Mouse (Mus musculus) G1E (cell line): Measurements from ENCODE around the gene B3gnt8. TPM values are rescaled to one million over a fixed set of nuclear protein-coding genes. Genes with fewer than 3 reads are reported as not detected.
A peak's percentile ranks its signal among the peaks of the same experiment; 100 is the strongest.

ENCODE experiments used
- ATAC-seq: 2 replicates; pipeline ENCODE4 v1.8.0; 2016; ENCODE audit warnings: mild to moderate bottlenecking; ENCODE audit not compliant: insufficient number of reproducible peaks, poor library complexity, low FRiP score, severe bottlenecking; ENCODE audit errors: extremely low read depth
- DNase-seq: peaks from one replicate; pipeline ENCODE4 v3.0.0; 2012; ENCODE audit warnings: low spot score
- H3K27me3 ChIP-seq: 2 replicates; pipeline ENCODE4 v1.6.1; 2012; ENCODE audit warnings: mild to moderate bottlenecking, low read length, inconsistent platforms; ENCODE audit not compliant: insufficient read depth
- H3K36me3 ChIP-seq: replicated peaks from 2 replicates; pipeline ENCODE3; 2012; ENCODE audit warnings: mild to moderate bottlenecking, inconsistent platforms
- H3K4me1 ChIP-seq: 2 replicates; pipeline ENCODE4 v1.6.1; 2012; ENCODE audit warnings: low read depth, low read length, inconsistent platforms, mixed read lengths; ENCODE audit not compliant: insufficient read depth
- H3K4me3 ChIP-seq: 2 replicates; pipeline ENCODE4 v1.5.1; 2012; ENCODE audit warnings: low read depth, mild to moderate bottlenecking, inconsistent platforms, low read length, moderate library complexity, mixed read lengths
- H3K9me3 ChIP-seq: replicated peaks from 2 replicates; pipeline ENCODE4 v1.6.1; 2012; ENCODE audit warnings: inconsistent platforms
- CTCF ChIP-seq: IDR thresholded peaks from 2 replicates; pipeline ENCODE4 v1.5.1; 2012; ENCODE audit warnings: low read depth, low read length, inconsistent platforms, mixed read lengths
- GATA1 ChIP-seq: IDR thresholded peaks from 2 replicates; pipeline ENCODE4 v1.6.1; 2012; ENCODE audit warnings: borderline replicate concordance, low read length, inconsistent platforms, mixed read lengths
- GATA2 ChIP-seq: IDR thresholded peaks from 2 replicates; pipeline ENCODE4 v1.6.1; 2012; ENCODE audit warnings: low read depth, low read length, inconsistent platforms, borderline replicate concordance
- POLR2AphosphoS5 ChIP-seq: IDR thresholded peaks from 2 replicates; pipeline ENCODE4 v1.6.1; 2012; ENCODE audit warnings: low read depth, low read length, inconsistent platforms; ENCODE audit not compliant: insufficient replicate concordance
- TAL1 ChIP-seq: conservative IDR thresholded peaks from 2 replicates; pipeline ENCODE4 v1.6.1; 2012; ENCODE audit warnings: low read depth, low read length, inconsistent platforms, mixed read lengths
- polyA plus RNA-seq: library from polyadenylated mRNA; stranded (reverse); fragments of >175 nt; gene quantifications from 2 replicates; pipeline ENCODE4 v1.2.3, GENCODE M21; 2012
- total RNA-seq, 2 experiments: library from RNA; stranded (forward) in 1 of 2; stranded (reverse) in 1 of 2; fragments of 200-1000 nt in 1 of 2; fragments of >200 nt in 1 of 2; fragmentation: Nextera tagmentation in 1 of 2; gene quantifications; 2 replicates each; pipeline ENCODE4 v1.2.3; 2014 to 2017

Gene B3gnt8
- total and polyA plus RNA-seq, 3 experiments, result 0.83 to 1.3 (median 0.98) TPM

DNA sequence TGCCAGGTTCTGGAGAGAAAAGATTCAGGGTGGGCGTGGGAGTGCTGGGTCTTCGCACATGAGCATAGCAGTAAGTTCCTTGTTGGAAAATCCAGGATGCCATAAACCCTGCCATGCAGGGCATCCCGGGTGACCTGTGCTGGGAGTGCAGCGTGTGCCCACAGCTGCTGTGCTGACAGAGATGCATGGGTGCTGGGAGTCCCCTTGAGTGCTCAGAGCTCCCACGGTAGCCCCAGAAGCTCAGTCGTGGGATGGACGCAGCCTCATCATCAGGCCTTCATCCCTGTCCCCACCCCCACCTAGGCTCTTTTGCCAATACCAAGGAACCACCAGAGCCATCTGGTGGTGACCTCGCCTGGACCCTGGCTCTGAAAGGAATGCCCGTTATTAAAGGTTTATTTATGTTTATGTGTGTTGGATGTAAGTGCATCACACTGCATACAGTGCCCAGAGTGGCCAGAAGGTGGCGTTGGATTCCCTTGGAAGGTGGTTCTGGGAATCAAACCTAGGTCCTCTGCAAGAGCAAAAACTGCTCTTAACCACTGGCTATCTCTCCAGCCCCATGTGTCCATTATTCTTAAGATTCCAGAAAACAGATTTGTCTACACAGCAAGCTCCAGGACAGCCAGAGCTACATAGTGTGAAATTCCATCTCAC is 732 bp upstream of the B3gnt8 start:
- no peak for DNase-seq
- ATAC-seq, result no peak
- TF ChIP-seq GATA2 (no peak), CTCF (peak; percentile 63)

DNA sequence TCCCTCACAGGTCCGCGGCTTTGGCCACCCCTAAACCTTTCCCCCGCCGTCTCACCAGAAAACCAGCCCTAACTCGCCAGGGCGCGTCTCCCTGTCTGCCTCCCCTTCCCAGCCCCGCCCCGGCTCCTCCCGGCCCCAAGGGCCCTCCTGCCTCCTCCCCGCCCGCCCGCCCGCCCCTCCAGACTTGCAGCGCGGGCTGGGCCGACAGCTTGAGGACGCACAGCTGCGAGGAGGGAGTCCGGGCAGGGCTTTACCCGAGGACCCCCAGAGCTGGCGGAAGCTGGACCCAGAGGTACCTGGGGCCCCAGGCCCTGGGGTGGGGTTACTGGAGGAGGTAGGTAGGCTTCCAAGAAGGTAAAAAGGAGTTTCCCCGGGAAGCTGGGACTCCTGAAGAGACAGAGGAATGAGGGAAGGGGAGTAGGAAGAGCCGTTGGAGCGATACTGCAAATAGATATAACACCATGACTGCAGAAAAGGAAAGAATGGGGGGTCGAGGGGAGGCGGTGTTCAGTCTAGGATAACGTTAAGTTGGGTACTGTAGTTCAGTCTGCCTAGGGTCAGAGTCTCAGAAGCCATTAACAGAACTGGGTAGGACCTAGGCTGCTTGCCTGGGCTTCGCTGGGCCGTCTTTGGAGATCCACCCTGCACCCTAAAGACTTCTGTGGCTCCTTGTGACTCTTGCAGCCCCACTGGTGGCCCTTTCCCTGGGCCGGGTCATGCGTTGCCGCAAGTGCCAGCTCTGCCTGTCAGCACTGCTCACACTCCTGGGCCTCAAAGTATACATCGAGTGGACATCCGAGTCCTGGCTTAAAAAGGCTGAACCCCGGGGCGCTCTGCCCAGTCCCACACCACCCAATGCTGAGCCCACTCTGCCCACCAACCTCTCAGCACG is 1.2 kb downstream of the B3gnt8 start:
- DNase-seq, result peak; percentile 93
- ATAC-seq, result no peak; the same call in 1 of the 2 replicates
- no peaks in the 10 kb centered on the region for H3K27me3 ChIP-seq
- peaks cover 42% of the 10 kb centered on the region for H3K4me1 ChIP-seq
- peaks cover 78% of the 10 kb centered on the region for H3K36me3 ChIP-seq
- TF ChIP-seq TAL1 (no peak), CTCF (no peak), POLR2AphosphoS5 (no peak), GATA2 (no peak), GATA1 (no peak)
- no peaks in the 10 kb centered on the region for H3K9me3 ChIP-seq
- peak overlapping the region; percentile 70 for H3K4me3 ChIP-seq

More for the DNA sequence above, 732 bp upstream of the B3gnt8 start:
- peaks cover 42% of the 10 kb centered on the region for H3K4me1 ChIP-seq
- no peaks in the 10 kb centered on the region for H3K27me3 ChIP-seq
- H3K4me3 ChIP-seq, result no peak overlapping the region
- no peaks in the 10 kb centered on the region for H3K9me3 ChIP-seq
- H3K36me3 ChIP-seq, result peaks cover 79% of the 10 kb centered on the region

- H3K27me3 ChIP-seq, result no peaks in the 10 kb centered on the region
- TF ChIP-seq TAL1, result no peak
- TF ChIP-seq POLR2AphosphoS5, result no peak
- TF ChIP-seq GATA2, result no peak
- TF ChIP-seq GATA1, result no peak
- TF ChIP-seq CTCF, result no peak
- no peak for DNase-seq
- H3K4me3 ChIP-seq, result peak overlapping the region; percentile 70; the same call in 1 of the 2 replicates
- no peaks in the 10 kb centered on the region for H3K9me3 ChIP-seq
- H3K36me3 ChIP-seq, result peaks cover 78% of the 10 kb centered on the region
- ATAC-seq, result no peak
- peaks cover 42% of the 10 kb centered on the region for H3K4me1 ChIP-seq
Measured at GRCm38 (mm10) chr7:25628323-25628620, 1.8 kb downstream of the B3gnt8 start.

DNA sequence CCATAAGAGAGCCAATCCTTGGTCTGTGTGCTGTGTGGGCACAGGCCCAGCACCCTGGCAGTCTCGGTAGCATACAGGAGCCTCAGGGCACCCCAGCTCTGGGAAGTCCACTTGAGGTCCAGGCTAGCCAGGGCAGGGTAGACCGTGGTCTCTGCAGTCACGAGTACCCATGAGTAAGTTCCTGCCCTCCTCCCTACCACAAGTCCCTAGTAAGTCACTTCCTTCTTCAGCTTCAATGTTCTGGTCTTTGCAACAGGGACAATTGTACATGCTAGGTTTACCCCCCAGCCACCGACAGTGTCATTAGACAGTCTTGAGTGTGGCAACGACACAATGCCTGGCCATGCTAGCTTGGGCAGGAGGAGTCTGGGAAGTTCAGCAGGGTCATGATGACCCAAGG is 6.2 kb downstream of the B3gnt8 start:
- ATAC-seq, result no peak
- no peak for TF ChIP-seq GATA2
- TF ChIP-seq POLR2AphosphoS5, result no peak
- TF ChIP-seq CTCF, result no peak
- TF ChIP-seq GATA1, result no peak
- TF ChIP-seq TAL1, result no peak
- peaks cover 2% of the 10 kb centered on the region; the same call in 1 of the 2 replicates for H3K27me3 ChIP-seq
- no peak overlapping the region for H3K4me3 ChIP-seq
- no peak for DNase-seq
- peaks cover 77% of the 10 kb centered on the region for H3K36me3 ChIP-seq
- H3K9me3 ChIP-seq, result no peaks in the 10 kb centered on the region
- peaks cover 12% of the 10 kb centered on the region for H3K4me1 ChIP-seq

DNA sequence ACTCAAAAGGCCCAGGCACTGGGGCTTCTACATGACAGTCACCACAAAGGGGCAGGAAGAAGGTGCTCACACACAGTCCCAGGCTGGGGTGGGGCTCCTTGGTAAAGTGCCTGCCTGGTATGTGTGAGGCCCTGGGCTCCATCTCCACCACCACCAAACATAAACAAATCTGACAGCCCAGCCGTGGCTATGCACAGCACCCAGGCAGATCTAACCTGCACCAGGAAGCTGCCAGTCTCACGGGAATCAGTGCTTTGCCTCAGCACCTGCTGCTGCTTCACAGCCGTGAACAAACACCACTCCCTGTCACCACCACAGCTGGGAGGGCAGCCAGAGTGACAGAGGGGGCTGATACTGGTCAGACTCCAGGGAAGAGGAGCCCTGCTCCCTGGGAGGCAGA is 9.9 kb downstream of the B3gnt8 start:
- peaks cover 74% of the 10 kb centered on the region for H3K36me3 ChIP-seq
- no peak for ATAC-seq

DNA sequence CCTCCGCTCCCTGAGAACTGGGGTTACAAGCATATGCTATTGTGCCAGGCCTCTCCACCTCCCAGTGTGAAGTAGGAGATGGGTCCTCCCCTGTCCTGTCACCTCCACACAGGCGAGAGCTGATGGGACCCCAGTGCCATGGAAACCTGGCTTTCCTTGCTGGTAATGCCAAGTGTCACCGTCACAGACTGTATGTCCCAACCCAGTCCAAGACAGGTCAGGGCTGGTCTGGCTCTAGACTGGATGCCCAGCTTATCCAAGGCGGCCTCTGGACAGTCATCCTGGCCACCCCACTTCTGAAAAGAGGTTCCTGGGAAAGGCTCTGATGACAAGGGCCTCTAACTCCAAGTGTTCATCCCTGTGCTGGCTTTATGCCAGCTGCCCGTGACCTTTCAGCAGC is 10.6 kb downstream of the B3gnt8 start:
- no peak for ATAC-seq
- peaks cover 71% of the 10 kb centered on the region for H3K36me3 ChIP-seq
- H3K27me3 ChIP-seq, result peaks cover 2% of the 10 kb centered on the region; the same call in 1 of the 2 replicates
- H3K9me3 ChIP-seq, result no peaks in the 10 kb centered on the region
- no peak overlapping the region for H3K4me3 ChIP-seq
- TF ChIP-seq TAL1, result no peak
- TF ChIP-seq POLR2AphosphoS5, result no peak
- no peak for TF ChIP-seq CTCF
- no peak for TF ChIP-seq GATA1
- no peak for TF ChIP-seq GATA2
- no peak for DNase-seq
- no peaks in the 10 kb centered on the region; the same call in 1 of the 2 replicates for H3K4me1 ChIP-seq

More for the DNA sequence above, 9.9 kb downstream of the B3gnt8 start:
- no peak overlapping the region for H3K4me3 ChIP-seq
- H3K27me3 ChIP-seq, result peaks cover 2% of the 10 kb centered on the region; the same call in 1 of the 2 replicates
- no peak for DNase-seq
- no peaks in the 10 kb centered on the region; the same call in 1 of the 2 replicates for H3K4me1 ChIP-seq
- no peak for TF ChIP-seq CTCF
- no peak for TF ChIP-seq TAL1
- no peak for TF ChIP-seq GATA2
- no peak for TF ChIP-seq POLR2AphosphoS5
- no peak for TF ChIP-seq GATA1
- H3K9me3 ChIP-seq, result no peaks in the 10 kb centered on the region
